Mouse (Mus musculus) midbrain, embryonic 13.5 days (tissue): ENCODE data around the gene Nfkb2. TPM values are rescaled to one million over a fixed set of nuclear protein-coding genes. Genes with fewer than 3 reads are reported as not detected.
A peak's percentile ranks its signal among the peaks of the same experiment; 100 is the strongest.

Experiments used
- ATAC-seq: fragments of 200-750 bp; cut with Nextera tagmentation; 2 replicates; pipeline ENCODE4 v1.8.0; 2017; ENCODE audit warnings: mild to moderate bottlenecking, moderate TSS enrichment, moderate library complexity
- H3K27ac ChIP-seq: fragments of 300-500 bp; sonication (generic); 2 replicates; pipeline ENCODE4 v1.5.1; 2015; ENCODE audit warnings: inconsistent platforms, mild to moderate bottlenecking, moderate library complexity
- H3K27me3 ChIP-seq: fragments of 300-500 bp; sonication (generic); 2 replicates; pipeline ENCODE4 v1.6.1; 2015; ENCODE audit warnings: mild to moderate bottlenecking, inconsistent platforms
- H3K36me3 ChIP-seq: fragments of 300-500 bp; sonication (generic); 2 replicates; pipeline ENCODE4 v1.6.1; 2015; ENCODE audit warnings: mild to moderate bottlenecking, inconsistent platforms
- H3K4me1 ChIP-seq: fragments of 300-500 bp; sonication (generic); replicated peaks from 2 replicates; pipeline ENCODE4 v1.6.1; 2015; ENCODE audit warnings: inconsistent platforms
- H3K4me2 ChIP-seq: fragments of 300-500 bp; sonication (generic); replicated peaks from 2 replicates; pipeline ENCODE4 v1.6.1; 2015; ENCODE audit warnings: moderate library complexity, mild to moderate bottlenecking, inconsistent platforms
- H3K4me3 ChIP-seq: fragments of 300-500 bp; sonication (generic); replicated peaks from 2 replicates; pipeline ENCODE4 v1.5.1; 2015; ENCODE audit warnings: mild to moderate bottlenecking, inconsistent platforms
- H3K9ac ChIP-seq: fragments of 300-500 bp; sonication (generic); replicated peaks from 2 replicates; pipeline ENCODE4 v1.6.1; 2015; ENCODE audit warnings: mild to moderate bottlenecking, inconsistent platforms
- H3K9me3 ChIP-seq: fragments of 300-500 bp; sonication (generic); 2 replicates; pipeline ENCODE4 v1.6.1; 2016; ENCODE audit warnings: mild to moderate bottlenecking, inconsistent platforms
- WGBS: fragments of 180-500 bp; shearing (Covaris S2); methylation state at CpG from one replicate; pipeline ENCODE4 v1.1.7; 2015; 5-methylcytosine and 5-hydroxymethylcytosine counted together
- polyA plus RNA-seq: library from polyadenylated mRNA; unstranded; fragments of >200 nt; fragmentation: Nextera tagmentation; extraction: Ambion mirVana; gene quantifications from 2 replicates; pipeline ENCODE4 v1.2.1, GENCODE M21; 2015

The Nfkb2 gene
- polyA plus RNA-seq, 1 experiment from 2014 or later, result 2.3 TPM

GRCm38 (mm10) chr19:46338942-46339286, 34.8 kb downstream of the Nfkb2 start:
- Histone ChIP-seq H3K27me3 (peaks cover 10% of the 10 kb centered on the region; the same call in 1 of the 2 replicates), H3K4me1 (peaks cover 22% of the 10 kb centered on the region), H3K4me2 (peak overlapping the region; percentile 71), H3K36me3 (no peaks in the 10 kb centered on the region), H3K27ac (peak overlapping the region; percentile 45), H3K4me3 (peak overlapping the region; percentile 68), H3K9ac (peak overlapping the region; percentile 43; the same call in 1 of the 2 replicates), H3K9me3 (no peaks in the 10 kb centered on the region)
- peak; percentile 24 for ATAC-seq
- WGBS, result 56% methylated on average over 6 of the region's 6 CpGs

DNA sequence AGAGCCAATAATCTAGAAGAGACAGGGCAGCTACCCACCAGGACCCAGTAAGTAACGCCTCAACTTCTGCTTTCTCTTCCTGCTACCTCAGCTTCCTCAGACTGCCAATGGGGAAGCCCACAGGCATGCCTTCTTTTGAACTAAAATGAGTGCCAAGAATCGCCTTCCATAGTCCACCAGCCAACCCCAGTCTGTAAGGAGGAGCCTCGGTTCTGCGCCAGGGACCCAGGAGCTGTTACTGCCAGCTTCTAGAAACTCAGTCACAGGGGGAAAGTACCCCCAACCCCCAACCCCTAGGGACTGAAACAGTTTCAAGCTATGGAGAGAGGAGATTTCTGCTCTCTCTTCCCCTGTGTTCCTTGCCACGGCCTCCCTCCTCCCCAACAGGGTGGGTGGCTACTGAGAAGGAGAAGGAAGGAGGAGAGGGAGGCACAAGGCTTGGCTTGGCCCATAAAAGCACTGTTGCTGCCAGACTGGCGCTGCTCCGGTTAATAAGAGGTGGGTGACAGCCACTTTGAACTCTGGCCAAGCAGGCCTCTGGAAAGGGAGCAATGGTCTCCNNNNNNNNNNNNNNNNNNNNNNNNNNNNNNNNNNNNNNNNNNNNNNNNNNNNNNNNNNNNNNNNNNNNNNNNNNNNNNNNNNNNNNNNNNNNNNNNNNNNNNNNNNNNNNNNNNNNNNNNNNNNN, 35.3 kb downstream of the Nfkb2 start:
- WGBS, result 72% methylated on average over 7 of the region's 7 CpGs
- no peaks in the 10 kb centered on the region for H3K9me3 ChIP-seq
- H3K4me2 ChIP-seq, result peak overlapping the region; percentile 71
- H3K27me3 ChIP-seq, result peaks cover 13% of the 10 kb centered on the region
- H3K9ac ChIP-seq, result no peak overlapping the region
- peak overlapping the region; percentile 45; the same call in 1 of the 2 replicates for H3K27ac ChIP-seq
- peak; percentile 18; the same call in 1 of the 2 replicates for ATAC-seq
- H3K4me1 ChIP-seq, result peaks cover 22% of the 10 kb centered on the region
- no peak overlapping the region for H3K4me3 ChIP-seq
- H3K36me3 ChIP-seq, result no peaks in the 10 kb centered on the region

- Histone ChIP-seq H3K9ac (no peak overlapping the region), H3K27me3 (peaks cover 30% of the 10 kb centered on the region), H3K36me3 (no peaks in the 10 kb centered on the region), H3K4me1 (peaks cover 16% of the 10 kb centered on the region), H3K4me3 (no peak overlapping the region), H3K4me2 (no peak overlapping the region), H3K9me3 (no peaks in the 10 kb centered on the region), H3K27ac (no peak overlapping the region)
- no peak for ATAC-seq
- 27% methylated on average over 7 of the region's 7 CpGs for WGBS
These were observed 40.7 kb downstream of the Nfkb2 start for GRCm38 (mm10) chr19:46344710-46345419.

GRCm38 (mm10) chr19:46347146-46347545, 43.0 kb downstream of the Nfkb2 start:
- ATAC-seq, result no peak
- H3K27me3 ChIP-seq, result peaks cover 41% of the 10 kb centered on the region
- H3K9me3 ChIP-seq, result no peaks in the 10 kb centered on the region
- peaks cover 21% of the 10 kb centered on the region for H3K4me1 ChIP-seq
- H3K27ac ChIP-seq, result no peak overlapping the region
- no peak overlapping the region for H3K9ac ChIP-seq
- H3K4me3 ChIP-seq, result no peak overlapping the region
- 98% methylated on average over 1 of the region's 1 CpGs for WGBS
- no peaks in the 10 kb centered on the region for H3K36me3 ChIP-seq
- H3K4me2 ChIP-seq, result no peak overlapping the region

GRCm38 (mm10) chr19:46347936-46348668, 44.0 kb downstream of the Nfkb2 start:
- H3K27me3 ChIP-seq, result peaks cover 46% of the 10 kb centered on the region
- peak; percentile 43 for ATAC-seq
- H3K36me3 ChIP-seq, result no peaks in the 10 kb centered on the region
- H3K9ac ChIP-seq, result peak overlapping the region; percentile 77
- no peaks in the 10 kb centered on the region for H3K9me3 ChIP-seq
- peaks cover 21% of the 10 kb centered on the region for H3K4me1 ChIP-seq
- H3K4me2 ChIP-seq, result peak overlapping the region; percentile 93
- H3K4me3 ChIP-seq, result peak overlapping the region; percentile 68
- 31% methylated on average over 14 of the region's 14 CpGs for WGBS
- peak overlapping the region; percentile 91 for H3K27ac ChIP-seq

- H3K4me2 ChIP-seq, result peak overlapping the region; percentile 93
- peak overlapping the region; percentile 68 for H3K4me3 ChIP-seq
- H3K9me3 ChIP-seq, result no peaks in the 10 kb centered on the region
- peaks cover 21% of the 10 kb centered on the region for H3K4me1 ChIP-seq
- ATAC-seq, result peak; percentile 96
- H3K9ac ChIP-seq, result peak overlapping the region; percentile 77
- peaks cover 42% of the 10 kb centered on the region for H3K27me3 ChIP-seq
- WGBS, result under 1% methylated on average over 73 of the region's 78 CpGs
- peak overlapping the region; percentile 91 for H3K27ac ChIP-seq
- H3K36me3 ChIP-seq, result no peaks in the 10 kb centered on the region
These were observed 44.8 kb downstream of the Nfkb2 start for GRCm38 (mm10) chr19:46348761-46349458.

GRCm38 (mm10) chr19:46349550-46349949, 45.4 kb downstream of the Nfkb2 start:
- Histone ChIP-seq H3K4me3 (peak overlapping the region; percentile 68), H3K9ac (peak overlapping the region; percentile 77), H3K27me3 (peaks cover 38% of the 10 kb centered on the region), H3K27ac (no peak overlapping the region; the same call in 1 of the 2 replicates), H3K9me3 (no peaks in the 10 kb centered on the region), H3K4me2 (peak overlapping the region; percentile 93), H3K4me1 (peaks cover 21% of the 10 kb centered on the region), H3K36me3 (no peaks in the 10 kb centered on the region)
- peak; percentile 16; the same call in 1 of the 2 replicates for ATAC-seq
- WGBS, result 30% methylated on average over 6 of the region's 6 CpGs

DNA sequence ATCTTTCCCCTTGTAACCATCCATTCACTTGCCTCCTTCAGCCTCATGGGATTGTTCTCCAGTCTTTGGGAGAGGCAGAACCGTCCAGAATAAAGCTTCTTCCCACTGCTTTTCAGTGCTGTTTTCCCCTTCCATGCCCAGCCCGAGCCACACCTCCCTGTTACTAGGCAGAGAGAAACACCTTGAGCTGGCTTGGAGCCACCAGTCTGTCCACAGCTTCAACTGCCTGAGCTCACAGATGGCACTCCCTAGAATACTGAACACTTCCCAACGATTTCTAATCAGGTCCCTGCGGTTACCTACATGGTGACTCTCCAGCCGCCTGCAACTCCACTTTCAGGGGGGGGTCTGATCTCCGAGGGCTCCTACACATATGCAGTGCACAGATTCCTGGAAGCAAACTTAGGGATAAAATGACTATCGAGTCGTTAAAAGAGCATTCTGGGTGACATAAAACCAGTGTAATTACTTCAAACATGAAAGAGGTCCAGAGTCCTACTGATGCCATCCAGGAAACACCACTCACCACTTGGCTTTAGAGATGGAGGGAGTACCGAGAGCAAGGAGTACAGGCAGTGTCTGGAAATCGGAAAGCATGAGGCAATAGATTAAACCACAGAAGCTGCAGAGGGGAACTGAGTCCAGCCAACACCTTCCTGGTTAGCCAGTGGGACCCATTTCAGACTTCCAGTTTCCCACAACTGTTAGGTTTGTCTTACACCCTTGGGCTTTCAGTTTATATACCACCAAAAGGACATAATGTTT, 46.2 kb downstream of the Nfkb2 start, which contains the start of gene 2310034G01Rik:
TSS of gene 2310034G01Rik (minus strand) at position 135 of the 765 bp plus-strand sequence.
- WGBS, result 64% methylated on average over 10 of the region's 10 CpGs
- Histone ChIP-seq H3K27me3 (peaks cover 32% of the 10 kb centered on the region), H3K4me1 (peaks cover 21% of the 10 kb centered on the region), H3K9ac (peak within 1 kb of the TSS; percentile 77), H3K9me3 (no peaks in the 10 kb centered on the region), H3K4me2 (peak within 1 kb of the TSS; percentile 93), H3K4me3 (peak within 1 kb of the TSS; percentile 68), H3K36me3 (no peaks in the 10 kb centered on the region), H3K27ac (peak within 1 kb of the TSS; percentile 91)
- ATAC-seq, result no peak

- peak overlapping the region; percentile 80 for H3K4me2 ChIP-seq
- peak overlapping the region; percentile 56 for H3K4me3 ChIP-seq
- no peaks in the 10 kb centered on the region for H3K9me3 ChIP-seq
- 1% methylated on average over 29 of the region's 29 CpGs for WGBS
- peaks cover 13% of the 10 kb centered on the region for H3K4me1 ChIP-seq
- H3K36me3 ChIP-seq, result no peaks in the 10 kb centered on the region
- ATAC-seq, result peak; percentile 95
- peaks cover 21% of the 10 kb centered on the region for H3K27me3 ChIP-seq
- H3K27ac ChIP-seq, result no peak overlapping the region
- peak overlapping the region; percentile 77 for H3K9ac ChIP-seq
These were observed 52.6 kb downstream of the Nfkb2 start for GRCm38 (mm10) chr19:46356701-46357138.

GRCm38 (mm10) chr19:46357344-46358280, 53.5 kb downstream of the Nfkb2 start:
- 20% methylated on average over 25 of the region's 25 CpGs for WGBS
- no peaks in the 10 kb centered on the region for H3K9me3 ChIP-seq
- H3K27me3 ChIP-seq, result peaks cover 19% of the 10 kb centered on the region
- no peaks in the 10 kb centered on the region for H3K36me3 ChIP-seq
- H3K4me2 ChIP-seq, result peak overlapping the region; percentile 80
- peak overlapping the region; percentile 77 for H3K9ac ChIP-seq
- peak overlapping the region; percentile 56 for H3K4me3 ChIP-seq
- H3K4me1 ChIP-seq, result peaks cover 13% of the 10 kb centered on the region
- H3K27ac ChIP-seq, result no peak overlapping the region
- no peak; the same call in 1 of the 2 replicates for ATAC-seq
